Mouse (Mus musculus): ENCODE measurements at regions not wholly inside any gene's neighbourhood (a gene's known extent, or its start where the extent isn't known, plus 50 kb on each side); places are given as distances from the start of the nearest gene placed in this dataset.

DNA sequence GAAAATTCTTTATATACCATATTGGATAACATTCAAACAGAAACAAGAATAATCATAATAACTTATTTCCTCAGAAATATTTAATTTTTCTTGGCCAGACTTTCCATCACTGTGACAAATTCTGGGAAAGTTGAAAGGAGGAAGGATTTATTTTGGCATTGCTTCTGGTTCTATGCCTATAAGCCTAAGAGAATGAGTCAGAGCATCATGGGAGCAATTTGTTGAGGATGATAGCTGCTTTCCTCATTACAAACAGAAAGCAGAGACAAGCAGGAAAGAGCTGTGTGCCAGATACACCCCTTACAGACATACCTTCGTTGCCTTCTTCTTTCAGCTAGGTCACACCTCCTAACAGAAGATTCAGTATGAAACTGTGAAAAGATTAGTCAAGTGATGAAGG is 115.3 kb downstream of the Rgs21 start:
- Histone ChIP-seq H3K36me3 (replicated peaks) (no peaks in the 10 kb centered on the region), H3K9me3 (replicated peaks) (no peaks in the 10 kb centered on the region), H3K4me3 (ENCODE audit: low read depth, low read length) (no peak overlapping the region), H3K27me3 (ENCODE audit: insufficient read depth, low read length) (no peaks in the 10 kb centered on the region), H3K4me1 (ENCODE audit: insufficient read depth, low read depth, low read length) (no peaks in the 10 kb centered on the region)
- ATAC-seq (ENCODE audit: extremely low read depth, insufficient number of reproducible peaks, low FRiP score, poor library complexity, severe bottlenecking) (no peak), DNase-seq (ENCODE audit: low spot score) (no peak)
- no peak for TF ChIP-seq CTCF (IDR thresholded peaks at IDR 0.05; ENCODE audit: low read depth, low read length)
- no peak for TF ChIP-seq GATA2 (IDR thresholded peaks at IDR 0.05; ENCODE audit: borderline replicate concordance, low read depth, low read length)
- TF ChIP-seq TAL1 (conservative IDR thresholded peaks at IDR 0.05; ENCODE audit: low read depth, low read length), result no peak
- no peak for TF ChIP-seq GATA1 (IDR thresholded peaks at IDR 0.05; ENCODE audit: borderline replicate concordance, low read length)

DNA sequence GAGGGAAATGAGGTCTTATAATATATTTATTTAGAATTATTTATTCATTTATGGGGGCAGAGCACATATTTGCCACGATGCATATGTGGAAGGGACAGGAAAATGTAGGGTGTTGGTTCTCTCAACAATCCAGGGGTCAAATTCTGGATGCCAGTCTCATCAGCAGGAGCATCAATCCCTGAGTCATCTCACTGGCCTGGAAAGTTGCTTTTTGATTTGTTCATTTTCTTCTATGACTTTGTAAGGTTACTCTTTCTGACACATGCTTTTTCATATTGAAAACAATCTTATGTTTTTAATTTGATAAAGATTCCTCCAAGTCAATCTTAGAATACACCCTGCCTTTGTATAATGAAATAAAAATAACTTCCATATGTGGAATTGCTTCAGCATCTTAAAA is 115.7 kb downstream of the Rgs21 start:
- TF ChIP-seq TAL1 (conservative IDR thresholded peaks at IDR 0.05; ENCODE audit: low read depth, low read length) (no peak), GATA2 (IDR thresholded peaks at IDR 0.05; ENCODE audit: borderline replicate concordance, low read depth, low read length) (no peak), GATA1 (IDR thresholded peaks at IDR 0.05; ENCODE audit: borderline replicate concordance, low read length) (no peak), POLR2AphosphoS5 (IDR thresholded peaks at IDR 0.05; ENCODE audit: insufficient replicate concordance, low read depth, low read length) (no peak), CTCF (IDR thresholded peaks at IDR 0.05; ENCODE audit: low read depth, low read length) (no peak)
- Histone ChIP-seq H3K36me3 (replicated peaks) (no peaks in the 10 kb centered on the region), H3K27me3 (ENCODE audit: insufficient read depth, low read length) (no peaks in the 10 kb centered on the region), H3K4me1 (ENCODE audit: insufficient read depth, low read depth, low read length) (no peaks in the 10 kb centered on the region), H3K9me3 (replicated peaks) (no peaks in the 10 kb centered on the region), H3K4me3 (ENCODE audit: low read depth, low read length) (no peak overlapping the region)
- ATAC-seq (ENCODE audit: extremely low read depth, insufficient number of reproducible peaks, low FRiP score, poor library complexity, severe bottlenecking) (no peak), DNase-seq (ENCODE audit: low spot score) (no peak)

DNA sequence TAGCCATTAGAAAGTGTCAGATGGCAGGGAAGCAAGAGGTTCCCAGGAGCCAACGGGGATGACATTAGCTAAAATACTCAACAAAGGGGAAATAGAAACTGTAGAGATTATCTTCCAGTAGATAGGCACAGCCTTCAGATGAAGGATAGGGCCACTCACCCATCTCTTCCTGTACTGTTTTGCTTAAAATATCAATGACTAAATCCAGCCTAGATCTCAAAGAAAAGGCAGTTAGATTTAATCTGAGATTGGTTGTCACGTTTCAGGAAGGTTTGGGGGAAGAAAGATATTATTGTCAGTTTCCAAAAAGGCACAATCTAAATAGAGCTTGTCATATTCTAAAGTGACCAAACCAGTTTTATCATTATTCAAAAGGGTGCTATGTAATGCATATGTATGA is 130.8 kb downstream of the Rgs21 start:
- Histone ChIP-seq H3K9me3 (replicated peaks) (no peaks in the 10 kb centered on the region), H3K36me3 (replicated peaks) (no peaks in the 10 kb centered on the region), H3K4me1 (ENCODE audit: insufficient read depth, low read depth, low read length) (no peaks in the 10 kb centered on the region), H3K4me3 (ENCODE audit: low read depth, low read length) (no peak overlapping the region), H3K27me3 (ENCODE audit: insufficient read depth, low read length) (no peaks in the 10 kb centered on the region)
- TF ChIP-seq CTCF (IDR thresholded peaks at IDR 0.05; ENCODE audit: low read depth, low read length) (no peak), TAL1 (conservative IDR thresholded peaks at IDR 0.05; ENCODE audit: low read depth, low read length) (no peak), GATA2 (IDR thresholded peaks at IDR 0.05; ENCODE audit: borderline replicate concordance, low read depth, low read length) (no peak), GATA1 (IDR thresholded peaks at IDR 0.05; ENCODE audit: borderline replicate concordance, low read length) (no peak), POLR2AphosphoS5 (IDR thresholded peaks at IDR 0.05; ENCODE audit: insufficient replicate concordance, low read depth, low read length) (no peak)
- no peak for DNase-seq (ENCODE audit: low spot score)
- no peak for ATAC-seq (ENCODE audit: extremely low read depth, insufficient number of reproducible peaks, low FRiP score, poor library complexity, severe bottlenecking)

DNA sequence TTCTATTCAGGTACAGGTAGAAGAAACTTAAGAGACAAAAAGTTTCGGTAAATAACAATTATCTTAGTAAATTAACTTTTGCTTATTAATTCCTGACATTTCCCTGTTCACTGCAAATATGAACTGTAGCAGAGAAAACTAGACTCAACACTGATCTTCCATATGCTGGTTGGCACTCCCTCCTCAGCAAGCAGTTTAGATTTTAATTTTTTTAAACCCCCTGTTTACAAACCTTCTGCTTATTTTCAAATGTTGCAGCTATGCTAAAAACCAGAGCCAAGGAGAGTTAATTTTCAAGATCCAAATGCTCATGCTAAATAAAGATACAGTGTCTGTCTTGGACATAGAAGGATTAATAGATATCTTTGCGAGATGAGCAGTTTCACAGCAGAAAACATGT is 134.7 kb downstream of the Rgs21 start:
- TF ChIP-seq POLR2AphosphoS5 (IDR thresholded peaks at IDR 0.05; ENCODE audit: insufficient replicate concordance, low read depth, low read length) (no peak), TAL1 (conservative IDR thresholded peaks at IDR 0.05; ENCODE audit: low read depth, low read length) (no peak), CTCF (IDR thresholded peaks at IDR 0.05; ENCODE audit: low read depth, low read length) (no peak), GATA1 (IDR thresholded peaks at IDR 0.05; ENCODE audit: borderline replicate concordance, low read length) (no peak), GATA2 (IDR thresholded peaks at IDR 0.05; ENCODE audit: borderline replicate concordance, low read depth, low read length) (no peak)
- DNase-seq (ENCODE audit: low spot score), result no peak
- Histone ChIP-seq H3K9me3 (replicated peaks) (no peaks in the 10 kb centered on the region), H3K4me3 (ENCODE audit: low read depth, low read length) (no peak overlapping the region), H3K36me3 (replicated peaks) (no peaks in the 10 kb centered on the region), H3K27me3 (ENCODE audit: insufficient read depth, low read length) (no peaks in the 10 kb centered on the region), H3K4me1 (ENCODE audit: insufficient read depth, low read depth, low read length) (no peaks in the 10 kb centered on the region)
- no peak for ATAC-seq (ENCODE audit: extremely low read depth, insufficient number of reproducible peaks, low FRiP score, poor library complexity, severe bottlenecking)

DNA sequence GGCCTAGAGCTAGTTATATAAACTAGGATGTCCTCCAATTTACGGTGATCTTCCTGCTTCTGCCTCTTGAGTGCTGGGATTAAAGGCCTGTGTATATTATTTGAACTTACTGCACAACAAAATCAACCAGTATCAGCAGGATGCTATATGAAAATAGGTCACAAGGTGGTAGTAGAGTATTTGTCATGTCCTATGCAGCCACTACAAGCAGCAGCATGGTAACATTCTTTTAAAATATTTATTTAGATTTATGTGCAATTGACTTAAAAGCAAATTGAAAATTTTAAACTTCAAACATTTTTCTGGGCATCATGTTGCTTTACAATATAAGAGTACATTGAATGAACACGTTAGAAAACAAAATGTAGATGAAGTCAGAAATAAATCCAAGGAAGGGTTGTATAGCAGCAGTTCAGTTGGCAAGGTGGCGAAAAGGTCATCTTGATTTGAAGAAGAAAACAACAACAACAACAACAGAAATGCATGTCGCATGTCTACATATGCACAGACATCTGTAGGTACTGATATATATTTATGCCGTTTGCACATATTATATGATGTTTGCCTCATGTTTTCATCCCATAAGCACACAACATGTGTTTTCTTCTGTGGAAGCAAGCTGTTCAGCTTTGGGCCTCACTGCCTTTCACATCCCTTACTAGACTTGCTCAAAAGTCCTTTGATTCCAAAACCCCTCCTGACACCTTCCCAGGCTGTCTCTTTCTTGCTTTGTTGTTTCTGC is 135.8 kb downstream of the Rgs21 start:
- no peaks in the 10 kb centered on the region for H3K36me3 ChIP-seq (replicated peaks)
- TF ChIP-seq GATA2 (IDR thresholded peaks at IDR 0.05; ENCODE audit: borderline replicate concordance, low read depth, low read length) (no peak), POLR2AphosphoS5 (IDR thresholded peaks at IDR 0.05; ENCODE audit: insufficient replicate concordance, low read depth, low read length) (no peak), CTCF (IDR thresholded peaks at IDR 0.05; ENCODE audit: low read depth, low read length) (no peak), TAL1 (conservative IDR thresholded peaks at IDR 0.05; ENCODE audit: low read depth, low read length) (no peak), GATA1 (IDR thresholded peaks at IDR 0.05; ENCODE audit: borderline replicate concordance, low read length) (no peak)
- DNase-seq (ENCODE audit: low spot score), result no peak
- no peak overlapping the region for H3K4me3 ChIP-seq (ENCODE audit: low read depth, low read length)
- peak; percentile 32; the same call in 1 of the 2 replicates for ATAC-seq (ENCODE audit: extremely low read depth, insufficient number of reproducible peaks, low FRiP score, poor library complexity, severe bottlenecking)
- H3K27me3 ChIP-seq (ENCODE audit: insufficient read depth, low read length), result no peaks in the 10 kb centered on the region
- no peaks in the 10 kb centered on the region for H3K4me1 ChIP-seq (ENCODE audit: insufficient read depth, low read depth, low read length)
- H3K9me3 ChIP-seq (replicated peaks), result no peaks in the 10 kb centered on the region

DNA sequence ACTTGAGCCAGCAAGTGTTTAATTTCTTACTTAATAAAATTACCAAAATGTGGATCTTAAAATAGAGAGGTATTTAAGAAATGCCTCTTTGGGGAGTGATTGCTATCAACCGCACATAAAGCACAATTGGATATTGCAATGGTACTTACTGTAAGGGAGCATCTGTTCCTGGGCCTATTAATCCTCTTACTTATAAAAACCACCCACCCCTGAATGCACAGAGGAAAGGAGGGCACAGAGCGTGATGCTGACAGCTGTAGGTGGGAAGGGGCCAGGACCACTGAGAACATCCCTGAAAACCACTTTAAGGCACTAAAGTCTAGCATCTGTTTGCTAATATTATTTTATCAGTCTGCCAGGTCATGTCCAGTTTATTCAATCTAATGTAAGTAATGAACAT is 146.1 kb downstream of the Rgs21 start:
- DNase-seq (ENCODE audit: low spot score), result no peak
- H3K27me3 ChIP-seq (ENCODE audit: insufficient read depth, low read length), result no peaks in the 10 kb centered on the region
- no peak for ATAC-seq (ENCODE audit: extremely low read depth, insufficient number of reproducible peaks, low FRiP score, poor library complexity, severe bottlenecking)
- H3K4me3 ChIP-seq (ENCODE audit: low read depth, low read length), result no peak overlapping the region
- no peaks in the 10 kb centered on the region for H3K4me1 ChIP-seq (ENCODE audit: insufficient read depth, low read depth, low read length)
- no peaks in the 10 kb centered on the region for H3K36me3 ChIP-seq (replicated peaks)
- no peak for TF ChIP-seq CTCF (IDR thresholded peaks at IDR 0.05; ENCODE audit: low read depth, low read length)
- no peak for TF ChIP-seq TAL1 (conservative IDR thresholded peaks at IDR 0.05; ENCODE audit: low read depth, low read length)
- TF ChIP-seq POLR2AphosphoS5 (IDR thresholded peaks at IDR 0.05; ENCODE audit: insufficient replicate concordance, low read depth, low read length), result no peak
- no peak for TF ChIP-seq GATA1 (IDR thresholded peaks at IDR 0.05; ENCODE audit: borderline replicate concordance, low read length)
- no peak for TF ChIP-seq GATA2 (IDR thresholded peaks at IDR 0.05; ENCODE audit: borderline replicate concordance, low read depth, low read length)
- no peaks in the 10 kb centered on the region for H3K9me3 ChIP-seq (replicated peaks)
